Comparison of ENCODE assay signal across 12 mouse cellular contexts in genomic region chr14:51017256-51017655, GRCm38 (mm10). TPM values are rescaled to one million over a fixed set of nuclear protein-coding genes. Genes with fewer than 3 reads are reported as not detected.
DNase-seq lines count a peak whose midpoint lies in the region.
"Had no signal": no experiment of that assay in that cellular context is flagged by ENCODE, and none has a peak within 500 bp of the region (broad histone marks: within the 10 kb centered on the region; RNA-seq: fewer than 3 reads in every experiment).

No protein-coding gene starts in this region.

- peak; percentile 61 for DNase-seq in adrenal gland, postnatal 14 days
- no peak for DNase-seq in adrenal gland, postnatal 25 days
- DNase-seq in urinary bladder, postnatal 14 days (ENCODE audit: low spot score) = peak; percentile 19
- no peak for DNase-seq in urinary bladder, adult 18-20 months (ENCODE audit: low spot score in 2 of 2)
- DNase-seq in kidney, postnatal 25 days = peak; percentile 60 to 72
- DNase-seq in MN1 (ENCODE audit: low spot score) = no peak
- no peak for DNase-seq in thymus, postnatal 25 days
- DNase-seq in left cerebral cortex, adult 11 months (ENCODE audit: low spot score) = no peak
- DNase-seq: cerebellum, postnatal 14 days; liver, embryonic 13.5 days; right cerebral cortex, postnatal 4 days had no signal

RNA-seq across cellular contexts. Expression of gene Rnase10, which starts 9.7 kb away (rescaled TPM):
- total RNA-seq in adrenal gland, postnatal 14 days (2021) = 0.33 TPM in 1 of 2 replicates, not detected in the other
- 0.55 TPM in 1 of 2 replicates, not detected in the other for total RNA-seq in adrenal gland, postnatal 25 days (2021)
- total RNA-seq: left cerebral cortex, adult 2 months had no signal

RNA-seq across cellular contexts. Expression of gene Rnase9, which starts 24.4 kb away (rescaled TPM):
- total RNA-seq in adrenal gland, postnatal 14 days (2021) = not detected in 2 replicates
- total RNA-seq in adrenal gland, postnatal 25 days (2021) = not detected in 2 replicates
- total RNA-seq: left cerebral cortex, adult 2 months had no signal

RNA-seq across cellular contexts. Expression of gene Rnase11, which starts 32.7 kb away (rescaled TPM):
- not detected in 2 replicates for total RNA-seq in adrenal gland, postnatal 14 days (2021)
- not detected in 2 replicates for total RNA-seq in adrenal gland, postnatal 25 days (2021)
- total RNA-seq: left cerebral cortex, adult 2 months had no signal

RNA-seq across cellular contexts. Expression of gene Rnase12, which starts 40.2 kb away (rescaled TPM):
- not detected in 2 replicates for total RNA-seq in adrenal gland, postnatal 14 days (2021)
- not detected in 2 replicates for total RNA-seq in adrenal gland, postnatal 25 days (2021)
- total RNA-seq: left cerebral cortex, adult 2 months had no signal

RNA-seq across cellular contexts. Expression of gene Olfr750, which starts 57.0 kb away (rescaled TPM):
- not detected in 2 replicates for total RNA-seq in adrenal gland, postnatal 14 days (2021)
- total RNA-seq in adrenal gland, postnatal 25 days (2021) = not detected in 2 replicates
- total RNA-seq: left cerebral cortex, adult 2 months had no signal

Comparison
In these comparisons a context has a peak if more than half of its experiments do, and no peak if none do; other contexts are left out.
1. DNase-seq: peak in adrenal gland, postnatal 14 days (single experiment), urinary bladder, postnatal 14 days (single experiment) and kidney, postnatal 25 days (2 of 2); none in adrenal gland, postnatal 25 days (single experiment), urinary bladder, adult 18-20 months (0 of 2), MN1 (single experiment), thymus, postnatal 25 days (single experiment) and left cerebral cortex, adult 11 months (single experiment).